11 mouse cellular contexts compared by ENCODE assay signal in the genomic region with DNA sequence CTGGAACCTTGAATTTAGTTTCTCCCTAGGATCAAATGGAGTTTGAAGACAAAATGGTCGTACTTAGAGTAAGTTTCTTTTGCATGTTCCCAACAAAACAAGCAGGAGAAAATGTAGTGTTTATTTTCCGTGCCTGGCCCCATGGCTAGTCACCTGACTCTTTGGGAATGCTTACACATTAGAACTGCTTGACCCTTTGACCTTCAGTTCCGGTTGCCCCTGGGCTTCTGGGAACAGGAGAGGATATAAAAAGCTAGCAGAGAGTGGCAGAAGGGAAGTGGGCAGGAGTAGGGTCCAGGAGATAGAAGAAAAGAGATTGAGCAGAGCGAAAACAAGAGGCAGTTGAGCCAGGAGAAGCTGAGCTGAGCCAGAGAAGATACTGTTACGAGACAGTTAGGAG. TPM values are rescaled to one million over a fixed set of nuclear protein-coding genes. Genes with fewer than 3 reads are reported as not detected.
DNase-seq lines count a peak whose midpoint lies in the region.
"Had no signal": no experiment of that assay in that cellular context is flagged by ENCODE, and none has a peak within 500 bp of the region (broad histone marks: within the 10 kb centered on the region; RNA-seq: fewer than 3 reads in every experiment).

No protein-coding gene starts in this region.

- 0 out of 2 replicates have a peak overlapping the region, but pooled peaks have one; percentile 4 for H3K4me3 ChIP-seq in limb, embryonic 10.5 days
- H3K4me3 ChIP-seq: lung, embryonic 15.5 days had no signal

- no peaks in the 10 kb centered on the region; the same call in 1 of the 2 replicates for H3K36me3 ChIP-seq in limb, embryonic 10.5 days
- H3K36me3 ChIP-seq: lung, embryonic 15.5 days had no signal

- H3K27me3 ChIP-seq in limb, embryonic 10.5 days (ENCODE audit: low read depth, poor library complexity, severe bottlenecking), result no peaks in the 10 kb centered on the region
- H3K27me3 ChIP-seq: lung, embryonic 15.5 days had no signal

- peak overlapping the region; percentile 66 for H3K27ac ChIP-seq in limb, embryonic 10.5 days
- H3K27ac ChIP-seq: lung, embryonic 15.5 days had no signal

- intact Hi-C loops in heart, postnatal 25 days (cut with DNase I), result no loop called here
- intact Hi-C loops in left cerebral cortex, postnatal 10 days (cut with DNase I), result no loop called here

- no peaks in the 10 kb centered on the region for H3K9me3 ChIP-seq in limb, embryonic 10.5 days (replicated peaks)
- H3K9me3 ChIP-seq: lung, embryonic 15.5 days had no signal

- 39% methylated on average over 5 of the region's 5 CpGs for WGBS in limb, embryonic 10.5 days

- H3K4me1 ChIP-seq in limb, embryonic 10.5 days, result peaks cover 25% of the 10 kb centered on the region

- peak; percentile 95 for DNase-seq in heart, adult 11 months
- DNase-seq in heart, postnatal 25 days (ENCODE audit: low spot score), result no peak
- peak; percentile 73 for DNase-seq in R1 (ENCODE audit: low read depth, low spot score)
- peak; percentile 36 to 37 for DNase-seq in heart, adult 9 months (ENCODE audit: low spot score in 2 of 2)
- peak; percentile 68 for DNase-seq in limb, embryonic 10.5 days (ENCODE audit: low spot score)
- no peak for DNase-seq in layer of hippocampus, postnatal 10 days (ENCODE audit: low spot score in 2 of 2)
- DNase-seq in thymus, adult 18-20 months, result no peak
- DNase-seq in left cerebral cortex, postnatal 10 days (ENCODE audit: extremely low spot score in 1 of 2, low spot score in 2 of 2), result no peak
- DNase-seq: cerebellum, adult 18-20 months had no signal

RNA-seq across cellular contexts. Expression of a gene that starts 8.0 kb away (rescaled TPM):
- total RNA-seq in heart, postnatal 25 days (2021), result 1 to 10 TPM; 8.3 TPM
- 19.8 and 20.0 TPM in 2 replicates for polyA plus RNA-seq in limb, embryonic 10.5 days (2016; fragmentation: Nextera tagmentation; extraction: Ambion mirVana)
- total RNA-seq in layer of hippocampus, postnatal 10 days (2021), result 10 to 100 TPM; 10.8 to 11.3 TPM
- 10 to 100 TPM; 10.3 to 10.5 TPM for total RNA-seq in left cerebral cortex, postnatal 10 days (2021)

RNA-seq across cellular contexts. Expression of a gene that starts 14.1 kb away (rescaled TPM):
- total RNA-seq in heart, postnatal 25 days (2021), result 1 to 10 TPM; 1.4 to 1.9 TPM
- 0.04 TPM in 1 of 2 replicates, not detected in the other for polyA plus RNA-seq in limb, embryonic 10.5 days (2016; fragmentation: Nextera tagmentation; extraction: Ambion mirVana)
- total RNA-seq in layer of hippocampus, postnatal 10 days (2021), result under 1 TPM; 0.33 to 0.37 TPM
- under 1 TPM; 0.53 to 0.79 TPM for total RNA-seq in left cerebral cortex, postnatal 10 days (2021)
- polyA plus RNA-seq: neural tube, embryonic 11.5 days had no signal

RNA-seq across cellular contexts. Expression of a gene that starts 29.5 kb away (rescaled TPM):
- total RNA-seq in heart, postnatal 25 days (2021), result 1 to 10 TPM; 5.1 to 6.5 TPM
- polyA plus RNA-seq in limb, embryonic 10.5 days (2016; fragmentation: Nextera tagmentation; extraction: Ambion mirVana), result 0.41 and 0.76 TPM in 2 replicates
- total RNA-seq in layer of hippocampus, postnatal 10 days (2021), result 1 to 10 TPM; 1.1 to 1.3 TPM
- under 1 TPM; 0.71 to 0.83 TPM for total RNA-seq in left cerebral cortex, postnatal 10 days (2021)

RNA-seq across cellular contexts. Expression of a gene that starts 43.5 kb away (rescaled TPM):
- 10 to 100 TPM; 13.7 to 15.0 TPM for total RNA-seq in heart, postnatal 25 days (2021)
- 5.4 and 7.4 TPM in 2 replicates for polyA plus RNA-seq in limb, embryonic 10.5 days (2016; fragmentation: Nextera tagmentation; extraction: Ambion mirVana)
- 10 to 100 TPM; 35.4 to 35.8 TPM for total RNA-seq in layer of hippocampus, postnatal 10 days (2021)
- 10 to 100 TPM; 33.0 to 35.6 TPM for total RNA-seq in left cerebral cortex, postnatal 10 days (2021)

RNA-seq across cellular contexts. Expression of a gene that starts 55.0 kb away (rescaled TPM):
- 1 to 10 TPM; 4.4 to 5.3 TPM for total RNA-seq in heart, postnatal 25 days (2021)
- polyA plus RNA-seq in limb, embryonic 10.5 days (2016; fragmentation: Nextera tagmentation; extraction: Ambion mirVana), result 17.8 and 20.9 TPM in 2 replicates
- total RNA-seq in layer of hippocampus, postnatal 10 days (2021), result 10 to 100 TPM; 36.2 to 41.5 TPM
- 10 to 100 TPM; 42.4 to 46.4 TPM for total RNA-seq in left cerebral cortex, postnatal 10 days (2021)

Comparison
In these comparisons a context has a peak if more than half of its experiments do, and no peak if none do; other contexts are left out.
1. DNase-seq: peak in heart, adult 11 months (single experiment), R1 (single experiment), heart, adult 9 months (2 of 2) and limb, embryonic 10.5 days (single experiment); none in heart, postnatal 25 days (single experiment), layer of hippocampus, postnatal 10 days (0 of 2), thymus, adult 18-20 months (0 of 2) and left cerebral cortex, postnatal 10 days (0 of 2).